Mouse (Mus musculus): ENCODE results near the gene Stk11.

Stk11 gene

DNA sequence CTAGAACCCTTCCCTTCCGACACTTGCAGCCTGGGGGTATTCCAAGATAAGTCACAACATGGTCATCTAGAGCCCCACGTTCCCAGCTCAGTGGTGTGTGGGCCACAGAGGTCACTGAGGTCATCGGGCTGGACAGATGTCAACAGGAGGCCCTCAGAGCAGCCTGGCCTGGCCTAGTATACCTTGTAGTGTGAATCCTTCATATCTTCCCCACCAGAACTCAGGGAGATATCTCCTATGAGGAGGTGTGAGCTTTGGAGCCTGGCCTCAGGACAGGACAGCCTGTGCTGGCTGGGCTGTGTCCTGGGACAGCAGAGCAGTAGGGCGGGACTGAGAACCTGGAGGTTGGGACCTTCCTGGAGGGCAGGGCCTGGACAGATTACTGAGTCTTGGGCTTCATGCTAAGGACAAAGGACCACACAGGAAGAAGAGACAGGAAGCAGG is 31.0 kb downstream of the Stk11 start:
- DNase-seq = no peak

DNA sequence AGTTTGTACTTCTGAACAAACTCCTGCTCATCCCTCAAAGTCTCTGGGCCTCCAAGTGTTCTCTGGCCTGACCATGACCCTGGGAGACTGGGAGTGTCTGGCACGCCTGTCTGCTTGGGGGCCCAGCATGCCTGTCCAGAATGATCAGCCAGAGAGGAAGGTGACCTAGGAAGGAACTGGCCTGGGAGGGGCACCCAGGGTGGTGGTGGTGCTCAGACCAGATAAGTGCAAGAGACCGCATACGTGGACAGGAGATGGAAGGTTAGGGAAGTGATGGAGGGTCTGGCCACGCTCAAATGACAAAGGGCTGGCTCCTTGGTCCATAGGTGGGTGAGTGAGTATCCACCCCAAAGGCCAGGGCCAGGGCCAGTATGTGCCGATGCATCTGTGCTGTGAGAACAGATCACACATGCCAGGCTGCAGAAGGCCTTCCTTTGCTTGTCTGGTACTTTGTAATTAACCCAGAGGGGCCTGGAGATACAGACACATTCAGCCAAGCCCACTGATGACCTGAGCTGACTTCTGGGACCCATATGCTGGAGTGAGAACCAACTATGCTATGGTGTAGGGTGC is 31.6 kb downstream of the Stk11 start:
- no peak for DNase-seq

DNA sequence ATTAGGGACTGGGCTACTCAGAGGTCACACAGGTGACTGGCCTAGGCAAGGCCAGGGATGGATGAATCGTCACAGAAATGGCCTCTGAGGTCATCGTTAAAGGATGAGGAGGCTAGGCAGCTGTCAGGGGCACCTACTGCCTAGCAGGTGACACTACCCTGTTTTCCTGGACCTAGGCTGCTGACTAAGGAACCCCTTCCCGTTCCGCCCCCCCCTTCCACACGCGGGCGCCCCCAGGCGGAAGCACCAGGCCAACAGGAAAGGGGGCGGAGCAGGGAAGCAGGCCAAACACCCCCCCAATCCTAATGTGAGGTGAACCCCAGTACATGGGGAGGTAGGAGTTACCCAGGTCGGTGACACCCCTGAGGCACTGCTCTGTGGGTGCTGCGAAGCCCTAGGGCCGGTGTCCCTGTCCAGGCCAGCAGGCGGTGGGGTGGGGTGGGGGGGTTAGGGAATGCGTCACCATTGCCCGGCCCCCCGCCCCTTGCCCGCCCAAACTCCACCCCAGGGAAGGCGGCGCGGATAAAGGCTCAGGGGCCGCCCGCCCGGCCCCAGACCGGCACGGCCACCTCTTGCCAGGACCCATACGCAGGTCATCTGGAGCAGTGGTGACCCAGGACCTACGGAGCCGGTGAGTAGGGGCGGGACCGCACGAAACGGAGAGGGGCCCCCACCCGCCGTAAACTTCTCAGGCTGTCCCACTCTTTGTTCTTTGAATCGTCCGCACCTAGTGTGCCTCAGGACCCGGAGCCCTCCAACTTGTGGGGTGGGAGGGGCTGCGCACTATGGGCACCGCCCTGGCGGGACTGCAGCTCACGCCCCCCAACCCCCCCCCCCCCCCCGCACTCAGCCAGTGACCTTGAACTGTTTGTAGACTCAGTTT is 32.4 kb downstream of the Stk11 start, which contains the start of gene Midn:
Gene Midn, plus strand, starts transcription at position 554 of the 883 bp plus-strand sequence.
- DNase-seq = peak; percentile 63 to 75

DNA sequence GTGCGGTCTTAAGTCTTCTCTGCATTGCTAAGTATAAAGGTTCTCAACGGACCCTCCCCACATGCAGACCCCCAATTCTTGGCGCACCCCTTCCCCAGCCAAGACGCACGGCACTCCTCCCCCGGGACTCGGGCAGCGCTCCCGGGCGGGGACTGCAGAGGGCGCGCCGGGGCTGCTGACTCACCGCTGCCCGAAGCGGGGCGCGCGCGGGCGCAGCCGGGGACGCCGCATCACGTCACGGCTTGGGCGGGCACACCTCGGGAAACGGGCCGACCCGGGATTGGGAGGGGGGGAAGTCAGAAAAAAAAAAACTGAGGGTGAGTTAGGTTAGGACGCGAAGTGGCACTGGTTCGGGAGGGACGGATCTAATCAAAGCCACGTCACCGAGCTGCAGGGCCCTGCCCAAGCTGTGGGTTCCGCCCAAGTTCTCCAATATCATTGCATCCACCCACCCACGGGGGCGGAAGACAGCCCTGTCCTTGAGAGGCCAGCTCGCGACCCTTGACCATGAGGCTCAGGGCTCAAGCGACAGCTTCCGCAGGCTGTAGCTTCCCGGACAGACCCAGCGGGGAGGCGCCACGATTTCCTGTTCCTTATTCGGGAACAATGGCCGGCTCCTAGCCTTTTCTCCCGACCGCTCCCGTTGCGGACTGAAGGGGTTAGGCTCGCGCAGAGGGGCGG is 33.1 kb downstream of the Stk11 start:
- peak; percentile 88 for DNase-seq

DNA sequence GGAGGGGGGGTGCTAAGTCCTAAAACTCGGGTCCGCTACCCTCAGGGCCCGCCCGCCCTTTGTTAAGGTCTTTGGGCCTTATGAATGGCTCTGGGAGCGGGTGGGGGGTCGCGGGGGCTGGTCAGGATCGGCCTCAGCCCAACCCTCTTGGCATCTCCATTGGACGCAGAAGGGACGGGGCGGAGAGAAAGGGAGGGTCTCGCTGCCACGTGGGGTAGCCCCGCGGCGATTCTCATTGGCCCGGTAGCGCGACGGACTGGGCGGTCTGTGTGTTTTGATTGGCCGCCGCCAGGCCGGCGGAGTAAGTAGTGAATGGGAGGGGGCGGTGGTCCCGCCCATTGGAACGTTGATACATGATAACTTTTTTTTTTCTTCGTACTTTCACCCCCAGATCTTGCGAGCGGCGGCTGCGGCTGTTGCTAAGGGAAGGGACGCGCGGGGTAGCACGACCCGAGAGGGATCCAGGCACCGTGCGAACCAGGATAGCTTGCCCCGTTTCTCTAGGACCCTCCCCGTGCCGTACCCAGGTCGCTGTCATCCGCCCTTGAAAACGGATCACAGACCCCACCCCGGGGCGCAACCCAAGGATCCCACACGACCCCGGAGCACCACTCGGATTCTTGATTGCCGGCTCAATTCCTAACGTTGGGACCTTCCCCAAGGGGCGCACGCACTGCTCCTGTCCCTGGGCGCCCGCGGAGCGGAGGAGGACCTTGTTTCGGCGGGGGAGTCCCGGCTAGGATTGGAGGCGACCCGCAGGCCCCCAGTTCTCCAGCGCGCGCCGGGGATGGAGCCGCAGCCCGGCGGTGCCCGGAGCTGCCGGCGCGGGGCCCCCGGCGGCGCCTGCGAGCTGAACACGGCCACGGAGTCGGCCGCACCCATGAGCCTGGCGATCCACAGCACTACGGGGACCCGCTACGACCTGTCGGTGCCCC is 34.0 kb downstream of the Stk11 start:
- DNase-seq = peak; percentile 98 to 99

DNA sequence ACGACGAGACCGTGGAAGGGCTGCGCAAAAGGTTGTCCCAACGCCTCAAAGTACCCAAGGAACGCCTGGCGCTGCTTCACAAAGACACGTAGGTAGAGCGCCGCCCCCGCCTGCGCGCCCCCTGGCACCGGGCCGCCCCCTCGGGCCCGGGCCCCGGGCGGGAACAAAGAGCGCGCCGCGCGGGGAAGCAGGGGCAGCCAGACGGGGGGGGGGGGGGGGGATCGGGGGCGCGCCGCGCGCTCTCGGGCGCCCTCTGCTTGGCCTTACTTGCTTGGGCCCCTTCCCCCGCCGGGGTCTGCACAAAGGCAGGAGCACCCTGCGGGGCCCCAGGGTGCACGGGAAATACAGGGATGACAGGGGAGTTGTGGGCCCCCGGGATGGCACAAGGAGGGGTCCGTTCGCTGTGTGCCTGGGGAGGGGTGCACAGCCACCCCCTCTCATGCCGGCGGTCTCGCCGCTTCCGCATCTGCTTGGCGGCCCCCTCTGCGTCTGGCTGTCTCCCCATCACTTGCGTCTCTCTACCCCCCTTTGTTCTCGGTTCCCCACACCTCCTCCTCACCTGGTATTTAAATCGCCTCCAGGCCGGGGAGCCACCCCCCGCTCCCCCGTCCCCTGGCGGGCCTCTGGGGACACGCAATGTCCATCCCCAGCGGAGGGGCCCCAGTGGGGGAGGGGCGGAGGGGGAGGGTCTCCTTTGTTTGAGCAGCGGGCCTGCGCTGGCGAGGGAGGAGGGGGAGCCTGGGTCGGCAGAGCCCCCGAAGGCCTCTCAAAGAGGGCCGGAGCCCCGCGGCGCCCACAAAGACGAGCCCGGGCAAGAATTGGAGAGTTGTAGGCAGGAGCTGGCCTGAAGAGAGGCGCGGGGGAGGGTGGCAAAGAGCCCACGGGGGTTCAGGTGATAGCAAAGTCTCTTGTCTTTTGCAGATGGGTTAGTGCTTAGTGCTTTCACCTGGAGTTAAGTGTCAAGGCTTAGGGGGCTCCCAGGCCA is 34.9 kb downstream of the Stk11 start:
- peak; percentile 71 to 77 for DNase-seq

DNA sequence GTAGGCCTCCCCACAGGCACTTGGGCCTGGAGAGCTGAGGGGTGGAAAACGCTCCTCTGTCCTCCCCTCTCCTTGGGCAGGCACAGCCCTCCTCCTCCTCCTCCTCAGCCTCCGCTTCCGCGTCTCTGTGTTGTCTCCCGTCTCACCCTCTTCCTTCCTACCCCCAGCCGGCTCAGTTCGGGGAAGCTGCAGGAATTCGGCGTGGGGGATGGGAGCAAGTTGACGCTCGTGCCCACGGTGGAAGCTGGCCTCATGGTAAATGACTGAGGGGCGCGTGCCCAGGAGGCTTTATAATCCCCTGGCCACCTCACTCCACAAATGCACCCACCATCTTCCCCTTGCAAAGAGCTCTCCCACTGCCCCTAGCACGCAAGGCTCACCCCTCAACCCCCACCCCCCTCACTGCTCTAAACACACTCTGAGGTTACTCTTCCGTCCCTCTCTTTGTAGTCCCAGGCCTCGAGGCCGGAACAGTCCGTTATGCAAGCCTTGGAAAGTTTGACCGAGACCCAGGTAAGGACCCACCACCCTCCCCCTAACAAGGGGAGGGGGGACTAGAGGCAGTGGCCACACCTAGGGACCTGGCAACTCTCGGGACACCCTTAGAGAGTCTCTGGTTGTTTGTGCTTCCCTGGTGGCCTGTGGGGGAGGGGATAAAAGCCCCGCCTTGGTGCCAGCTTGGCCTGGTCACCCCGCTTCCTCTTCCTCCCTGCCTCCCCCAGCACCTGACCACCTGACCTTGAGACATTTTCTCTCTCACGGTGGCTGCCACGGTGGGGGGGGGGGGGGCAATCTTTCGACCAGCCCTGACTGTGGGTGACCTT is 35.8 kb downstream of the Stk11 start:
- peak; percentile 67 to 78 for DNase-seq

DNA sequence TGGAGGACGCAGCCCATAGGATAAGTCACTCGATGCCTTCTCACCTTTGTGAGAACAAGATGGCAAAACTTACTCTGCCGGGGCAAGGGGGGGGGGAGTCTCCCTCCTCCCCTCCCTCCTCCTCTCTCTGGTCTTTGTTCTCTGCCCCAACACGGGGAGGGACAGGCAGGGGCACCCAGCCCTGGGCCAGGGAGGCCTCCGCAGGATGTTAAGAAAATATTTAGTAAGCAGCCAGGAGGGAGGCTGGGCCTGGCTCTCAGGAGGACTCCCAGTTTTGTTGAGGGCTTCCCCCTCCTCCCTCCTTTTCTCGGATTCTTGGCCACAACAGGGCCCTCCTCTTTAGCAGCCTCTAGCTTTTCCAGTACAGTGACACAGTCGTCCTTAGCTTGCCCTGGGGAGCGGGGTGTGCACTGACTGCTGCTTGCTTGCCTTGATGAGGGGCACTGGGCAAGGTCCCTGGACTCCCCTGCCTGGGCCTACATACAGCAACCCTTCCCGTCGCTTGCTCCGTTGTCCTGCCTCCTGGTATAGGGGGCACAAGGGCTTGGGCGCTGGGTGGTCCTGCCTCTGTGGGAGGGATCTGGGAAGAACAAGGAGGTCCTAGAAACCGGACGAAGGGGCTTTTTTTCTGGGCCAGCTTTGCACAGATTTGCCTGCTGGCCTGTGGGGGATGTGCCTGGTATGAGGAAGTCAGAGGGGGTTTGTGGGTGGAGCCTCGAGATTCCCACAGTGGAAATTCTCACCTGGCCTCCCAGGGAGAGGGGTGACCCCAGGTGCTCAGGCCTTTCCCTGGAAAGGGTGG is 36.7 kb downstream of the Stk11 start:
- peak in 1 of 2 experiments; percentile 51 for DNase-seq

DNA sequence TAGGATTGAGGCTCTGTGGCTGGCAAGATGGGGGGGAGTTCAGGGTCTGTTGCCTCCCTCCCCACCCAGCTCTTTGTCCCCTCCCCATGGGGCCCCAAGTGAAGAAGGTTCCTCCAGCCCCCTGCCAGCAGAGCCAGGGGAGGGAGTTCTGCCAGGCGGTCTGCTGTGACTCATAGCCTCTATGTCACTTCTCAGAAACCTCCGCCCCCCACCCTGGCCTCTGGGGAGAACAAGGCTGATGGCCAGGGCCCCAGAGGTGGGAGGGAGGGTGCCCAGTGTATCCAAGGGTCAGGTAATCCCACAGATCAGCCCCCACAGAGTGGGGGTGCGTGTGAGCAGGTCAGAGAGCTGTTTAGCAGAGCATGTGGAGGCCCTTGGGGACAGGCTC is 37.3 kb downstream of the Stk11 start:
- peak in 1 of 2 experiments; percentile 52 for DNase-seq

DNA sequence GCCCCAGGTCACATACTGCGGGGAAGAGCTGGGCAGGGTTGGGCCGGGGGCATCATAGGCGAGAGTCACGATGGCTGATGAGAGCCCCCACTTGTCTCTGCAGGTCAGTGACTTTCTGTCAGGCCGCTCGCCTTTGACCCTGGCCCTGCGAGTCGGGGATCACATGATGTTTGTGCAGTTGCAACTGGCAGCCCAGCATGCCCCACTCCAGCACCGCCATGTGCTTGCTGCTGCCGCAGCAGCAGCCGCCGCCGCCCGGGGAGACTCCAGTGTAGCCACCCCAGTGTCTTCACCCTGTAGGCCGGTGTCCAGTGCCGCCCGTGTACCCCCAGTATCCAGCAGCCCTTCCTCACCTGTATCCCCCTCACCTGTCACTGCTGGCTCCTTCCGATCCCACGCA is 38.1 kb downstream of the Stk11 start:
- DNase-seq = no peak

DNA sequence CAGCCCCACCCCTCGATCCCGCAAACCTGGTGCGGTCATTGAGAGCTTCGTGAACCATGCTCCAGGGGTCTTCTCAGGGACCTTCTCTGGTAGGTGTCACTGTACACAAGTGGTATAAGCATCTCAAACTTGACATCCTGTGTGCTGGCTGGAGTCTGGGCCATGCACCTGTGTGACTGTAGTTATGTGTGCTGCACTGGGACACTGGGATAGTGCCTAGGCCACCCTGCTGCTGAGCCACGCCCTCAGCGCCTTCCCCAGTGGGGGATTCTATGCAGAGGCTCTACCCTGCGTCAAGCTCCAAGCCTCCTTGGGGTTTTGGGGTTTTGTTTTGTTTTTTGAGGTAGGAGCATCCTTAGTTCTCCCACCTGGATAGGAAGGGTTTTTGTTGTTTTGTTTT is 38.8 kb downstream of the Stk11 start:
- DNase-seq = no peak

DNA sequence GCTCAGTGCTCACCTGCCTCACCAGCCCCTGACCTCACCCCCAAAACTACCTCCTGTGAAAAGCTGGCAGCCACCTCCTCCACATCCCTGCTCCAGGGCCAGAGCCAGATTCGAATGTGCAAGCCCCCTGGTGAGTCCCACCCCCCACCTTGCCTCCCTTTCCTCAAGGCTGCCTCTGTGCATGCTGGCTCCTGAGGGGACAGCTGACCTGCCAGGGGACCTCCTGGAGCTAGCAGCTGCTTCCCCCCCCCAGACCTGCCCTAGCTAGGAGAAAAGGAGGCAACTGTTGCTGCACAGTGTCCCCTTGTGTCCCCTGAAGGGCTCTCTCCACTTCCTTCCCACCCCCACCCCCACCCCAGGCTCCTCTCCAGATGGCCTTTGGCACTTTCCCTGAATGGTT is 39.7 kb downstream of the Stk11 start:
- DNase-seq = no peak

DNA sequence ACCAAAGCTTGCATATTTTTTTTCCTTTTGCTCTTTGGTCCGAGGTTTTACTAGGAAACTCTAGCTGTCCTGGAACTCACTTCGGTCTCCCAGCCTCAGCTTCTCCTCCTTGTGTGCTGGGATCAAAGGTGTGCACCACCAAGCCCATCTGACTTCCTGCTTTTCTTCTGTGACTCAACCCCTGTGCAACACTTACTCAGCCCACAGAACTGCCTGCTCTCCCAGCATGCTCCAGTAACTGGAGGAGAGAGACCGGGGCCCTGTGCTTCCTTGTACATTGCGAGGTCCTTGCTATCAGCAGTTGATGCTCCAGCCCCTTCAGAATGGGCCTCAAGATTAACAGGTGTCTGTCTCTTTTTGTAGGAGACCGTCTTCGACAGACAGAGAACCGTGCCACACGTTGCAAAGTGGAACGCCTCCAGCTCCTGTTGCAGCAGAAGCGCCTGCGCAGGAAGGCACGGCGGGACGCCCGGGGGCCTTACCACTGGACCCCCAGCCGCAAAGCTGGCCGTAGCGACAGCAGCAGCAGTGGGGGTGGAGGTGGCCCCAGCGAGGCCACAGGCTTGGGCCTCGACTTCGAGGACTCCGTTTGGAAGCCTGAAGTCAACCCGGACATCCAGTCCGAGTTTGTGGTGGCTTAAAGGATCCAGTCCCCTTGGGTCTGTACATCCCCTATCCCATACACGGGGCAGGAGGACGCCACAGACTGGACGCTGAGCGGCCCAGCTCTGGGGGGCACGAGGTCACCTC is 40.6 kb downstream of the Stk11 start:
- no peak for DNase-seq

DNA sequence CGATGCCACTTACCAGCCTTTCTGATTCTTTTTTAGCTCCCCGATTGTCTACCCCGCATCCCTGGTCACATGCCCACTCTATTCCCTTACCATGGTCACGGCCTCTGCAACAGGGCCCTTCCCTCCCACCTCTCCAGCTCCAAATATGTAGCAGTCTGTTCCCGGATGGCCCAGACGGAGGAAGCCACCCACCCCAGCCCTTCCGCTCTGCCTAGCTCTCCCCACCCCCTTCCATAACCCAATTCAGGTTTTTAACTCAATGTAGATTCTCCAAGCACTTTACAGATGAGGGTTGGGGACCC is 41.1 kb downstream of the Stk11 start:
- DNase-seq = no peak

DNA sequence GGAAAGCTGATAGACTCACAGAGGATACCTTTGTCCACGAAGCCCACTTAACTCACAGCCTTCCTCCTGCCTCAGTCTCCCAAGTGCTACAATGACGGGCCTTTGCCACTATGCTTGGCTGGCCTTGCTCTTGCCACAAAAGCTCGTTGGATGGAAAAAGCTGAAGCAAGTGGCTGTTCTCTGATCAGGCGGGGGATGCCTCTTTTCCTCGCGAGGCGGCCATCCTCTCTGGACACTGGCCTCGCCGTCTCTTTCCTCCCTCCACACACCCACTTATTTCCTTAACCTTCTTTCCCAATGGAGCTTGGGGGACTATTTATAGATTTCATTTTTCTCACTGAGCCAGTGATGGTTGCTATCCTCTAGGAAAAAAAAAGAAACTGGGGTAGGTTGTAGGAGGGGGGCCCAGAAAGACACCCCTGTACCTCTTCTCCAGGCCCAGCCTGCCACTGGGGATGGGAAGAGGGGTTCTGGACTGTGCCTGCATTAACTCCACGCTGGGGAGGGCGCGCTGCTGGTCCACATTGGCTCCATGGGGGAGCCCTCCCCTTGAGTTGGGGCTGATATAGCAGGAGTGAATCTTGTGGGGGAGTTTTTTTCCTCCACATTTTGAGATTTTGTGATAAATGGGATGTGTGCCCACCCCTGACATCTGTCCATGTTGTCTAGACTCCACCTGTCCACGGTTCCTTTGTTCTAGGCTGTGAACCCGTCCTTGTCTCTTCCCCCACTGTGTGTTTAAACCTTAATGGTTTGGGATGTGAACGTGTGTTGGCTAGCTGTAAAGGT is 41.7 kb downstream of the Stk11 start:
- DNase-seq = no peak

DNA sequence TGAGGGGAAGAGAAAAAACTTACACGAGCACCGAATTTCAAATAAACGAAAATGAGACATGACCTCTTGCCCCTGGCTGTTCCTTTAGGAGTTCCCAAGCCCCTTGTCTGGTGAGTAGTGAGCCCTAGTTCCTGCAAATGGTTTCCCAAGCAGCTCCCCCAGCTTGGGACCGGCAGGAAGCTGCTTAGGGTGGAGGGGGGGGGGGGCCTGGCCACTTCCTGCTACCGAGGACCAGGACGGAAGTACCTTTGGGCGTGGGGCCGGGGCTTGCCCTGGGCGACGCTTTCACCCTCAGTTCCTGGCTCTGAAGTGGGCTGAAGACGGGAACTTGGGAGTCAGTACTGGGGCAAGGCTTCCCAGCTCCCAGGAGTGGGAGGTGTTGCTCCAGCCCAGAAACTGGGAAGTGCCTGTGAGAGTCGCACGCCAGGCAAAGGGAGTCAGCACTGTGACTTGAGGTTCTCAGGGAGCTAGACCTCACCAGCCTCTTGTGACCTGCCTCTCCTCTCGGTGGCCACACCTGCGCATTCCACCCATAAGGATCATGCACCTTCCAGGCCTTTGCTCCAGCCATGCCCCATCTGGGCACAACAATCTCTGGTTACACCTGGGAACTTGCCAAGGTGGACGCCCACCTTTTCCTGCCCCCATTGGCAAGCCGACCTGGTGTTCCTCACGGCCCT is 42.8 kb downstream of the Stk11 start:
- peak; percentile 64 to 76 for DNase-seq

DNA sequence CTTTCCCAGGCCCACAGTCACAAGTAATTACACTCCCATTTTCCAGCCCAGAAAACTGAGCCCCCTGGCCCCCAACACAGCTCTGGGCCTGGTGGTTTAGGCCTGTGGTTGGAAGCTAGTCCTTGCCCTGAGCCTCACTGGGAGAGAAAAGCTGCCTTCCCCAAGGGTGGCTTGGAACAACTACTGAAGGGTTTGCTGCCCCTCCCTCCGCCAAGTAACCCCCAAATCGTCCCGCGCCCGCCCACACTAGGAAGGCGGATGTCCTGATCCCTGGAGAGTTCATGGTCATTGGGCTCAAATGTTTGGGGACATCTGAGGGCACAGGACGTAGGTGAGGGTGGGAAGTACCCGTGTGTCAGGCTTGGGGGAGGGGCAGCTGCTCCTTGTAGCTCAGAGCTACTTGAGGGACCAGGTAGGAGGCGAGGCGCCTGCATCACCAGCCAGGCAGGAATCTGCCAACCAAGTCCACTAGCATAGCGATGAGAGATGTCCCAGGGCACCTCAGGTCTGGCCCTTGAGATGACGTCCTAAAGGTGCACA is 43.5 kb downstream of the Stk11 start:
- DNase-seq = peak in 1 of 2 experiments; percentile 76
